Comparison of ENCODE assay signal across 9 mouse cellular contexts in the genomic region with DNA sequence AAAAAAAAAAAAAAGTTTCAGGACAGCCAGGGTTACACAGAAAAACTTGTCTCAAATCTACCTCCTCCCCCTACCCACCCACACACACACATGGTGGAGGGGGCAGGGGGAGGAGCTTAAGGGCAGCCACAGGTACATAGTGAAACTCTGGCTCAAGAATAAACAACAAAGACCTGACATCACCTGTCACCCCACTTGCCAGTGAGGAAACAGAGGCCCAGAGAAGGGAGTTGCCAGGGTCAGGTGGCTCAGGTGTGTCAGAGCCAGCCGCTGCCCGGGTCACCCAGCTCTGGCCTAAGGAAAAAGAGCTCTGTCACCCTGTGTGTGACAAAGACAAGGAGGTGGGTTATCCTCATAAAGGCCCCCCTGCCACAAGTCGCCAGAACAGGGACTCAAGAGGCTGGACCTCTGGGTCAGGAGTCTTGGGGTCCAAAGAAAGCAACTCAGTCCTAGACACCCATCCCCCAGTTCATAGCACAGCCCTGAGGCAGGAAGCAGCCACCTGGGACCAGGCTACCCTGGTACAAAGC. TPM values are rescaled to one million over a fixed set of nuclear protein-coding genes. Genes with fewer than 3 reads are reported as not detected.
DNase-seq lines count a peak whose midpoint lies in the region; ATAC-seq and TF ChIP-seq lines count a peak whose summit lies in the region.
"Had no signal": no experiment of that assay in that cellular context is flagged by ENCODE, and none has a peak within 500 bp of the region (broad histone marks: within the 10 kb centered on the region; RNA-seq: fewer than 3 reads in every experiment).

No protein-coding gene starts in this region.

- peak overlapping the region; percentile 88 for H3K27ac ChIP-seq in lung, embryonic 14.5 days (ENCODE audit: low read depth)
- H3K27ac ChIP-seq in stomach, embryonic 14.5 days (ENCODE audit: low read length): peak overlapping the region; percentile 90

- no peaks in the 10 kb centered on the region for H3K36me3 ChIP-seq in lung, embryonic 14.5 days (ENCODE audit: insufficient read depth)
- no peaks in the 10 kb centered on the region for H3K36me3 ChIP-seq in stomach, embryonic 14.5 days (ENCODE audit: control insufficient read depth, insufficient read depth, low read length)

- TF ChIP-seq CTCF in lung, embryonic 14.5 days (IDR thresholded peaks at IDR 0.05; ENCODE audit: low read depth): no peak

- H3K4me2 ChIP-seq in lung, embryonic 14.5 days: no peak overlapping the region
- H3K4me2 ChIP-seq in stomach, embryonic 14.5 days (replicated peaks; ENCODE audit: low read depth, low read length): no peak overlapping the region

- H3K9me3 ChIP-seq in lung, embryonic 14.5 days (ENCODE audit: low read depth, low read length): no peaks in the 10 kb centered on the region
- no peaks in the 10 kb centered on the region for H3K9me3 ChIP-seq in stomach, embryonic 14.5 days (ENCODE audit: control insufficient read depth, low read depth, low read length)

- H3K9ac ChIP-seq in lung, embryonic 14.5 days: no peak overlapping the region
- H3K9ac ChIP-seq in stomach, embryonic 14.5 days (replicated peaks; ENCODE audit: low read depth, low read length): no peak overlapping the region

- ATAC-seq in lung, embryonic 14.5 days (ENCODE audit: insufficient read depth): peak; percentile 9; the same call in 1 of the 2 replicates
- ATAC-seq in stomach, embryonic 14.5 days (ENCODE audit: insufficient number of reproducible peaks, insufficient read depth, low FRiP score, low read depth): peak; percentile 11; the same call in 1 of the 2 replicates

- WGBS in lung, embryonic 14.5 days: 52% methylated on average over 3 of the region's 3 CpGs
- WGBS in stomach, embryonic 14.5 days: 50% methylated on average over 3 of the region's 3 CpGs

- H3K27me3 ChIP-seq in lung, embryonic 14.5 days (ENCODE audit: insufficient read depth, low read length): no peaks in the 10 kb centered on the region
- no peaks in the 10 kb centered on the region for H3K27me3 ChIP-seq in stomach, embryonic 14.5 days (ENCODE audit: control insufficient read depth, insufficient read depth, low read length)

- peaks cover 46% of the 10 kb centered on the region for H3K4me1 ChIP-seq in lung, embryonic 14.5 days (ENCODE audit: insufficient read depth)
- peaks cover 47% of the 10 kb centered on the region for H3K4me1 ChIP-seq in stomach, embryonic 14.5 days (ENCODE audit: control insufficient read depth, insufficient read depth, low read length)

- no peak overlapping the region for H3K4me3 ChIP-seq in lung, embryonic 14.5 days (ENCODE audit: low read depth, low read length)
- H3K4me3 ChIP-seq in stomach, embryonic 14.5 days (ENCODE audit: low read depth, low read length): no peak overlapping the region

- peak; percentile 5 for DNase-seq in adrenal gland, postnatal 14 days
- no peak for DNase-seq in adrenal gland, postnatal 4 days (ENCODE audit: low spot score in 2 of 2)
- no peak for DNase-seq in lung, embryonic 14.5 days
- DNase-seq in lung, postnatal 14 days: no peak
- DNase-seq in induced T-regulatory cell, adult 2 months (ENCODE audit: low read depth): peak; percentile 85
- DNase-seq in adrenal gland, postnatal 25 days: no peak
- DNase-seq in adrenal gland, adult 2 months: no peak
- DNase-seq: right cerebral cortex, postnatal 14 days had no signal

RNA-seq across cellular contexts. Expression of gene Dnajb12, which starts 27.8 kb away (rescaled TPM):
- 49.5 and 50.6 TPM in 2 replicates for total RNA-seq in adrenal gland, postnatal 14 days (2021)
- 10 to 100 TPM; 63.9 to 66.3 TPM for total RNA-seq in adrenal gland, postnatal 4 days (2021)
- 26.7 and 28.1 TPM in 2 replicates for polyA plus RNA-seq in lung, embryonic 14.5 days (2014; fragmentation: Nextera tagmentation; extraction: Ambion mirVana)
- 26.5 and 29.8 TPM in 2 replicates for polyA plus RNA-seq in stomach, embryonic 14.5 days (2014; fragmentation: Nextera tagmentation; extraction: Ambion mirVana)
- 65.1 and 69.2 TPM in 2 replicates for total RNA-seq in adrenal gland, postnatal 25 days (2021)
- total RNA-seq in adrenal gland, adult 2 months (2021): 10 to 100 TPM; 56.0 to 63.9 TPM
- polyA plus RNA-seq in adrenal gland, adult 2 months (2012; rRNA removed): 48.8 and 67.3 TPM in 2 replicates

RNA-seq across cellular contexts. Expression of gene Ddit4, which starts 44.5 kb away (rescaled TPM):
- 70.5 and 103 TPM in 2 replicates for total RNA-seq in adrenal gland, postnatal 14 days (2021)
- total RNA-seq in adrenal gland, postnatal 4 days (2021): 10 to 100 TPM; 59.7 to 80.6 TPM
- 3.0 and 3.5 TPM in 2 replicates for polyA plus RNA-seq in lung, embryonic 14.5 days (2014; fragmentation: Nextera tagmentation; extraction: Ambion mirVana)
- 2.5 and 3.0 TPM in 2 replicates for polyA plus RNA-seq in stomach, embryonic 14.5 days (2014; fragmentation: Nextera tagmentation; extraction: Ambion mirVana)
- total RNA-seq in adrenal gland, postnatal 25 days (2021): 35.7 and 57.7 TPM in 2 replicates
- 10 to 100 TPM; 53.1 to 56.1 TPM for total RNA-seq in adrenal gland, adult 2 months (2021)
- polyA plus RNA-seq in adrenal gland, adult 2 months (2012; rRNA removed): 151 and 157 TPM in 2 replicates

Comparison
In these comparisons a context has a peak if more than half of its experiments do, and no peak if none do; other contexts are left out.
1. DNase-seq: peak in adrenal gland, postnatal 14 days (single experiment) and induced T-regulatory cell, adult 2 months (single experiment); none in adrenal gland, postnatal 4 days (0 of 2), lung, embryonic 14.5 days (single experiment), lung, postnatal 14 days (single experiment), adrenal gland, postnatal 25 days (single experiment) and adrenal gland, adult 2 months (single experiment).